ENCODE assay signal across 20 mouse cellular contexts in the genomic region with DNA sequence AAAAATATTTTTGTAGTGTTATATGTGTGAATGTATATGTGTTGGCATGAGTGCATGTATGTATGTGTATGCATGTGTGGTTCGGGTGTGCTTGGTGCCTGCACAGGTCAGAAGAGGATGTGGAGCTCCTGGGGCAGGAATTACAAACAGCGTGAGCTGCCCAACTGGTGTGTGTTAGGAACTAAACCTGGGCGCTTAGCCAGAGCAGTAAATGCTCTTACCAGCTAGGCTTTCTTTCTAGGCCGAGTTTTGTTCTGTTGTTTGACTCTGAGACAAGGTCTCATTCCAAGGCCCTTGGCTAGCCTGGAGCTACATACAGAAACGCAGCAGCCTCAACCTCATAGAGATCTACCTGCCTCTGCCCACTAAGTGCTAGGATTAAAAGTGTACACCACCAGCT. TPM values are rescaled to one million over a fixed set of nuclear protein-coding genes. Genes with fewer than 3 reads are reported as not detected.
A peak's percentile ranks its signal among the peaks of the same experiment; 100 is the strongest.
DNase-seq lines count a peak whose midpoint lies in the region; ATAC-seq and TF ChIP-seq lines count a peak whose summit lies in the region.
"Had no signal": no experiment of that assay in that cellular context is flagged by ENCODE, and none has a peak within 500 bp of the region (broad histone marks: within the 10 kb centered on the region; RNA-seq: fewer than 3 reads in every experiment).

No protein-coding gene starts in this region.

- H3K4me3 ChIP-seq in lung, embryonic 14.5 days (ENCODE audit: low read depth, low read length): no peak overlapping the region
- H3K4me3 ChIP-seq in forebrain, embryonic 14.5 days (ENCODE audit: low read depth, low read length): no peak overlapping the region
- H3K4me3 ChIP-seq: forebrain, embryonic 12.5 days; hindbrain, embryonic 12.5 days; hindbrain, embryonic 15.5 days had no signal

- ATAC-seq in lung, embryonic 14.5 days (ENCODE audit: insufficient read depth): no peak
- ATAC-seq in forebrain, embryonic 14.5 days: no peak
- ATAC-seq: forebrain, embryonic 16.5 days; intestine, postnatal 0 days had no signal

- WGBS in lung, embryonic 14.5 days: 75% methylated on average over 5 of the region's 5 CpGs
- WGBS in forebrain, embryonic 14.5 days: 74% methylated on average over 5 of the region's 5 CpGs

- no peak overlapping the region for H3K9ac ChIP-seq in lung, embryonic 14.5 days
- no peak overlapping the region for H3K9ac ChIP-seq in forebrain, embryonic 14.5 days (ENCODE audit: low read length)
- H3K9ac ChIP-seq: forebrain, embryonic 12.5 days; hindbrain, embryonic 12.5 days; hindbrain, embryonic 15.5 days had no signal

- H3K36me3 ChIP-seq in lung, embryonic 14.5 days (ENCODE audit: insufficient read depth): no peaks in the 10 kb centered on the region
- no peaks in the 10 kb centered on the region for H3K36me3 ChIP-seq in forebrain, embryonic 14.5 days (ENCODE audit: control insufficient read depth, insufficient read depth, low read length)
- H3K36me3 ChIP-seq: forebrain, embryonic 12.5 days; hindbrain, embryonic 12.5 days; hindbrain, embryonic 15.5 days had no signal

- DNase-seq in cerebellum, adult 11-12 months: peak; percentile 41
- no peak for DNase-seq in cerebellum, postnatal 4 days (ENCODE audit: low spot score in 2 of 2)
- DNase-seq in lung, embryonic 14.5 days: peak; percentile 20
- DNase-seq in lung, postnatal 36 days: no peak
- peak; percentile 54 for DNase-seq in NIH3T3 (ENCODE audit: low read depth)
- peak; percentile 19 for DNase-seq in brain, embryonic 14.5 days (ENCODE audit: low read depth)
- no peak for DNase-seq in forebrain, embryonic 14.5 days (ENCODE audit: low spot score)
- DNase-seq in MN1 (ENCODE audit: low spot score): no peak
- DNase-seq: adrenal gland, postnatal 10 days; adrenal gland, postnatal 36 days; cerebellum, adult 8-10 months; cerebellum, postnatal 10 days; gastrocnemius, postnatal 14 days; heart, adult 11 months had no signal

- H3K4me2 ChIP-seq in lung, embryonic 14.5 days: no peak overlapping the region
- H3K4me2 ChIP-seq in forebrain, embryonic 14.5 days (ENCODE audit: low read length): no peak overlapping the region
- H3K4me2 ChIP-seq: forebrain, embryonic 12.5 days; heart, embryonic 11.5 days; hindbrain, embryonic 12.5 days; hindbrain, embryonic 15.5 days had no signal

- H3K9me3 ChIP-seq in lung, embryonic 14.5 days (ENCODE audit: low read depth, low read length): no peaks in the 10 kb centered on the region
- H3K9me3 ChIP-seq in forebrain, embryonic 14.5 days (replicated peaks; ENCODE audit: control insufficient read depth, low read length): no peaks in the 10 kb centered on the region
- H3K9me3 ChIP-seq: forebrain, embryonic 12.5 days; hindbrain, embryonic 12.5 days; hindbrain, embryonic 15.5 days had no signal

- no peak for TF ChIP-seq POLR2A in brain, embryonic 14.5 days (IDR thresholded peaks at IDR 0.05; ENCODE audit: borderline replicate concordance, extremely low read depth, insufficient read depth, insufficient read length, poor library complexity, severe bottlenecking)

- TF ChIP-seq CTCF in lung, embryonic 14.5 days (IDR thresholded peaks at IDR 0.05; ENCODE audit: low read depth): no peak
- TF ChIP-seq CTCF in brain, embryonic 14.5 days (IDR thresholded peaks at IDR 0.05; ENCODE audit: borderline replicate concordance, extremely low read depth, insufficient read depth, insufficient read length): no peak

- no peaks in the 10 kb centered on the region for H3K27me3 ChIP-seq in lung, embryonic 14.5 days (ENCODE audit: insufficient read depth, low read length)
- no peaks in the 10 kb centered on the region for H3K27me3 ChIP-seq in forebrain, embryonic 14.5 days (replicated peaks; ENCODE audit: control insufficient read depth, insufficient read depth, low read length)
- H3K27me3 ChIP-seq: hindbrain, embryonic 15.5 days had no signal

- no peak overlapping the region for H3K27ac ChIP-seq in lung, embryonic 14.5 days (ENCODE audit: low read depth)
- H3K27ac ChIP-seq in forebrain, embryonic 14.5 days (ENCODE audit: low read depth, low read length): no peak overlapping the region
- H3K27ac ChIP-seq: forebrain, embryonic 12.5 days; hindbrain, embryonic 12.5 days; hindbrain, embryonic 15.5 days had no signal

- peaks cover 6% of the 10 kb centered on the region for H3K4me1 ChIP-seq in lung, embryonic 14.5 days (ENCODE audit: insufficient read depth)
- H3K4me1 ChIP-seq in forebrain, embryonic 14.5 days (ENCODE audit: control insufficient read depth, insufficient read depth, low read length): peaks cover 3% of the 10 kb centered on the region; the same call in 1 of the 2 replicates

RNA-seq across cellular contexts. Expression of a gene that starts 9.3 kb away (rescaled TPM):
- 3.3 and 4.1 TPM in 2 replicates for polyA plus RNA-seq in lung, embryonic 14.5 days (2014; fragmentation: Nextera tagmentation; extraction: Ambion mirVana)
- polyA plus RNA-seq in brain, embryonic 14.5 days (2012; rRNA removed): 0.28 and 0.81 TPM in 2 replicates
- 0.18 and 0.37 TPM in 2 replicates for polyA plus RNA-seq in forebrain, embryonic 14.5 days (2014; fragmentation: Nextera tagmentation; extraction: Ambion mirVana)

Comparison
In these comparisons a context has a peak if more than half of its experiments do, and no peak if none do; other contexts are left out.
1. DNase-seq: peak in cerebellum, adult 11-12 months (single experiment), lung, embryonic 14.5 days (single experiment), NIH3T3 (single experiment) and brain, embryonic 14.5 days (single experiment); none in cerebellum, postnatal 4 days (0 of 2), lung, postnatal 36 days (single experiment), forebrain, embryonic 14.5 days (single experiment) and MN1 (single experiment).